Mouse (Mus musculus) midbrain, postnatal 0 days (tissue): Measurements from ENCODE around the gene Atg4d. TPM values are rescaled to one million over a fixed set of nuclear protein-coding genes. Genes with fewer than 3 reads are reported as not detected.

Experiments used
- ATAC-seq: fragments of 200-750 bp; cut with Nextera tagmentation; 2 replicates; pipeline ENCODE4 v1.8.0; 2017; ENCODE audit warnings: moderate number of reproducible peaks, mild to moderate bottlenecking, moderate TSS enrichment, moderate library complexity; ENCODE audit not compliant: low FRiP score
- DNase-seq: peaks from one replicate; pipeline ENCODE4 v3.0.0-alpha.2; 2015; ENCODE audit warnings: low spot score
- H3K27ac ChIP-seq: fragments of 300-500 bp; sonication (generic); 2 replicates; pipeline ENCODE4 v1.5.1; 2014; ENCODE audit warnings: low read depth, mild to moderate bottlenecking, low read length, mixed read lengths
- H3K27me3 ChIP-seq: fragments of 300-500 bp; sonication (generic); 2 replicates; pipeline ENCODE4 v1.6.1; 2014; ENCODE audit warnings: low read length, control low read depth, mixed read lengths; ENCODE audit not compliant: insufficient read depth
- H3K36me3 ChIP-seq: fragments of 300-500 bp; sonication (generic); 2 replicates; pipeline ENCODE4 v1.6.1; 2014; ENCODE audit warnings: low read length, control low read depth, mixed read lengths; ENCODE audit not compliant: insufficient read depth
- H3K4me1 ChIP-seq: fragments of 300-500 bp; sonication (generic); 2 replicates; pipeline ENCODE4 v1.6.1; 2014; ENCODE audit warnings: mild to moderate bottlenecking, control low read depth, antibody characterized with exemption, low read length, mixed read lengths; ENCODE audit not compliant: insufficient read depth
- H3K4me2 ChIP-seq: fragments of 300-500 bp; sonication (generic); 2 replicates; pipeline ENCODE4 v1.6.1; 2014; ENCODE audit warnings: low read depth, mild to moderate bottlenecking, low read length, mixed read lengths; ENCODE audit not compliant: poor library complexity, severe bottlenecking
- H3K4me3 ChIP-seq: fragments of 300-500 bp; sonication (generic); 2 replicates; pipeline ENCODE4 v1.5.1; 2014; ENCODE audit warnings: low read depth, mild to moderate bottlenecking, low read length, moderate library complexity
- H3K9ac ChIP-seq: fragments of 300-500 bp; sonication (generic); replicated peaks from 2 replicates; pipeline ENCODE4 v1.6.1; 2014; ENCODE audit warnings: mild to moderate bottlenecking, low read length, moderate library complexity, mixed read lengths; ENCODE audit not compliant: poor library complexity, severe bottlenecking
- H3K9me3 ChIP-seq: fragments of 300-500 bp; sonication (generic); 2 replicates; pipeline ENCODE4 v1.6.1; 2016; ENCODE audit warnings: low read length, control low read depth
- CTCF ChIP-seq: IDR thresholded peaks from 2 replicates; pipeline ENCODE4 v1.5.1; 2016; ENCODE audit warnings: antibody characterized with exemption, mild to moderate bottlenecking
- WGBS: fragments of 180-500 bp; shearing (Covaris S2); extraction: QIAGEN DNeasy Blood & Tissue Kit; methylation state at CpG from one replicate; pipeline ENCODE4 v1.1.7; 2014; 5-methylcytosine and 5-hydroxymethylcytosine counted together
- polyA plus RNA-seq: library from polyadenylated mRNA; unstranded; fragments of >200 nt; fragmentation: Nextera tagmentation; extraction: Ambion mirVana; gene quantifications from 2 replicates; pipeline ENCODE4 v1.2.1, GENCODE M21; 2015
- total RNA-seq: library from RNA; depleted of rRNA; stranded (reverse); fragments of >200 nt; gene quantifications from 2 replicates; pipeline ENCODE4 v1.2.3, GENCODE M21; 2014

Atg4d gene
- total and polyA plus RNA-seq, 2 experiments from 2014 or later: 26.3 to 26.6 TPM

DNA sequence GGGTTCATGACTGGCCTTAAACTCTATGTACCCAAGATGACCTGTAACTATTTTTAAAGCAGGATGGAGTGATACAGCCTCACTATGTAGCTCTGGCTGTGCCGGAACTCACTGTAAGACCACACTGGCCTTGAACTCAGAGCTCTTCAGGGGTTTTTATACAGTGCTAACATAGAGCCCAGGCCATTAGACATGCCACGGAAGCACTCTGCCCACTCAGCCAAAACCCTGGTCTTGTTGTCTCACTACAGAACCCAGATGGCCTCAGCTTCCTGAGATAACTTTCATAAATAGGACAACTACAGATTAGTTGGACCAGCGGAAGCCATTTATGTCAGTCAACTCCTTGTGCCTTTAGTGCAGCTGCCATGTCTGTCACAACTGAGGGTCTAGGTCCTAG, 9.2 kb downstream of the Atg4d start:
- Histone ChIP-seq H3K4me3 (no peak overlapping the region), H3K4me1 (no peaks in the 10 kb centered on the region), H3K9me3 (no peaks in the 10 kb centered on the region), H3K27me3 (no peaks in the 10 kb centered on the region), H3K27ac (no peak overlapping the region), H3K4me2 (no peak overlapping the region), H3K9ac (no peak overlapping the region), H3K36me3 (peaks cover 85% of the 10 kb centered on the region)
- no peak for TF ChIP-seq CTCF
- ATAC-seq (no peak), DNase-seq (no peak)
- 91% methylated on average over 3 of the region's 3 CpGs for WGBS

DNA sequence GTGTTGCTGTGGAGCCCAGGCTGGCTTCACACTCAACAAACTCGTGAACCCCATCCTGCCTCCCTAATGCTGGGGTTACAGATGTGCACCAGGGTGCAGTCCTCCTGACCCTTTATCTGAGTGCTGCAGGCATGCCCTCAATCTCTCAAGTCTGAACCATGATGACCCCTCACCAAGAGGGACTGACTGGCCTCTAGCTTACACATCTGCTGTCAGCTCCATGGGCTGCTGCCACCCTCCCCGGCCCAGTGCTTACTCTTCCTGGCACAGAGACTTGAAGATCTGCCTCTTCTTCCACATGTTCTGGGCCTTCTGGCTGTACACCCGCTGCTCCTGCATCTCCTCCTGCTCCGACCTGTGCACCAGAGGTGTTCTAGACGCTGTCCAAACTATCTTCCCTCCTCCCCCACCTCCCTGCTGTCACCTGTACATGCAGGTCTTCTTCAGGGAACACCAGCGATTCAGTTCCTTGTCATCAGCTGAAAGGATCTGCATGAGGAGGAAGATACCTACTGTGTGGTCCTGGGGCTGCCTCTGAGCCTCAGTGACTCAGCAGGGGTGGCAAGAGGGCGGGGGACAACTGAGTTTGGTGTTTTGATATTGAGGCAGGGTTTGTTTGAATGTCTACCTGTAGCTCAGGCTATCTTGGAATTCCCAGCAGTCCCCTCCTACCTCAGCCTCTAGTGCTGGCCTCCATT, 10.1 kb downstream of the Atg4d start:
- no peak for DNase-seq
- Histone ChIP-seq H3K9me3 (no peaks in the 10 kb centered on the region), H3K27ac (no peak overlapping the region), H3K9ac (no peak overlapping the region), H3K27me3 (no peaks in the 10 kb centered on the region), H3K4me1 (no peaks in the 10 kb centered on the region), H3K4me3 (no peak overlapping the region), H3K36me3 (peaks cover 89% of the 10 kb centered on the region), H3K4me2 (no peak overlapping the region)
- TF ChIP-seq CTCF: no peak
- ATAC-seq: no peak
- 80% methylated on average over 7 of the region's 7 CpGs for WGBS

DNA sequence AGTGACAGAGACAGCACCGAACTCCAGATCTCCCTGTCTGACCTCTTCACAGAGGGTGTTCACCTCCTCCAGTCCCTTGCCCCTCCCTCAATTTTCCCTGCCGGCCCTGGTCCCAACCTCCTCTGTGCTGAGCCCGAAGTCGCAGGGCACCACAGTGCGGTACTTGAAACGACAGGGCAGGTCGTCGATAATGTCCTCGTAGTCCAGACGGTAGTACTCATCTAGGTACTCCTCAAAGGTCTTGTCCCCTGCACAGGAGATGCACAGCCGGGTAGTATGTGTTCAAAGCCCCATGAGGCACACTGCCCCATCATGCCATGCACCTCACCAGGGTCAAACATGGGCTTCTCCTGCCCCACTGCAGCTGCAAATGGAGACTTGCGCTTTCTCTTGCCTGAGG, 10.6 kb downstream of the Atg4d start:
- Histone ChIP-seq H3K27me3 (no peaks in the 10 kb centered on the region), H3K4me2 (no peak overlapping the region), H3K4me1 (no peaks in the 10 kb centered on the region), H3K36me3 (peaks cover 86% of the 10 kb centered on the region), H3K9me3 (no peaks in the 10 kb centered on the region), H3K27ac (no peak overlapping the region), H3K9ac (no peak overlapping the region), H3K4me3 (no peak overlapping the region)
- no peak for TF ChIP-seq CTCF
- 87% methylated on average over 12 of the region's 12 CpGs for WGBS
- no peak for ATAC-seq
- DNase-seq: no peak

DNA sequence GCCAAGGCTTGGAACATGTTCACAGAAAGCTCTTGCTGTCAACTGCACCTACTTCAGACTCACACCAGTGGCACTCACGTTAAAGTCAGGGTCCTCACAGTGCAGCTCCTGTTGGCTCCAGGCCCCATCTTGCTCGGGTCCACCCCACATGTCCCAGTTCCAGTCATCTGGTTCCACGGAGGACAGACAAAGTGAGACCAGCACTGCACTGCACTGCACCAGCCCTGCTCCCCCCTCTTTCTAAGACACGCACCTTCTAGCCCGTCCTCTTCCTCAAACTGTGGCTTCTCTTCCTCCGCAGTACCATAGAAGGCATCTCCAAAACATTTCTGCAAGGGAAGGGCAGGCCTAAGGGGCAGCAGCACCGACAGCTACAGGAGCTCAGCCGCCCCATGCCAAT, 11.2 kb downstream of the Atg4d start:
- no peaks in the 10 kb centered on the region for H3K9me3 ChIP-seq
- 93% methylated on average over 8 of the region's 8 CpGs for WGBS
- no peak for TF ChIP-seq CTCF
- H3K9ac ChIP-seq: no peak overlapping the region
- ATAC-seq (no peak), DNase-seq (no peak)
- H3K4me1 ChIP-seq: no peaks in the 10 kb centered on the region
- no peak overlapping the region for H3K4me3 ChIP-seq
- H3K27me3 ChIP-seq: no peaks in the 10 kb centered on the region
- H3K36me3 ChIP-seq: peaks cover 86% of the 10 kb centered on the region
- no peak overlapping the region for H3K27ac ChIP-seq
- H3K4me2 ChIP-seq: no peak overlapping the region

DNA sequence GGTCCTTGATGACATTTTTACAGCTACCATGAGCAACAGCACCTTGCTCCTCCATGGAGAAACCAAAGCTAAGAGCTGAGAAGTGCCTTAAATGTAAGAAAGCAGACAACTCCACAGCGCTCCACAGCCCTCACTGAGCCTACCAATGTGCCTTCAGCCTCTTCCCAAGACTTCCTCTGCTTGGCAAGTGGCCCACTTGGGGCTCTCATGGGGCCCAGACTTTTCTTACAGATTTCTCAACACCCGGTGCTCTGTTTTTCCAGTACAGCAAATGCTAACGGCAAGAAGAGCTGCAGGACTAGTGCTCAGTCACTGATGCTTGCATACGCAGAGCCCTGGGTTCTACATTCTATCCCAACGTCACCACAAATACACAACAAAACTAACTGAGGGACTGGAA, 12.7 kb downstream of the Atg4d start:
- peaks cover 82% of the 10 kb centered on the region for H3K36me3 ChIP-seq
- 92% methylated on average over 5 of the region's 5 CpGs for whole genome bisulfite sequencing

DNA sequence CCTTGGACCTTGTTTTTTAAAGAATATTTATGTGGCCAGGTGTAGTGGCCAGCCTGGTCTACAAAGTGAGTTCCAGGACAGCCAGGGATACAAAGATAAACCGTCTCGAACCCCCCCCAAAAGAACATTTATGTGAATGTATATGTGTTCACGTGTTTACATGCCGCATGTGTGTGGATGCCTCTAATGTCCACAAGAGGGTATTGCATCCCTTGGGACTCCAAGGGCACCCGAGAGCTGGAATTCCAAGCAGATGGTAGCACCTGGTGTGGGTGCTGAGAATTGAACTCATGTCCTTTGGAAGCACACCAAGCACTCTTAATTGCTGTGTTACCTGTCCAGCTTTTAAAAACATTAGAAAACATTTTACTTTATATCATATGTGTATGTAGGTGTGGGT, 18.5 kb downstream of the Atg4d start:
- 90% methylated on average over 5 of the region's 5 CpGs for WGBS
- Histone ChIP-seq H3K27me3 (no peaks in the 10 kb centered on the region), H3K36me3 (peaks cover 48% of the 10 kb centered on the region)

More for the DNA sequence above, 12.7 kb downstream of the Atg4d start:
- Histone ChIP-seq H3K4me3 (no peak overlapping the region), H3K27me3 (no peaks in the 10 kb centered on the region), H3K9me3 (no peaks in the 10 kb centered on the region), H3K4me1 (no peaks in the 10 kb centered on the region), H3K9ac (no peak overlapping the region), H3K4me2 (no peak overlapping the region), H3K27ac (no peak overlapping the region)
- TF ChIP-seq CTCF: no peak
- DNase-seq (no peak), ATAC-seq (no peak)

More for the DNA sequence above, 18.5 kb downstream of the Atg4d start:
- peak; percentile 31; the same call in 1 of the 2 replicates for TF ChIP-seq CTCF
- no peak overlapping the region for H3K27ac ChIP-seq
- H3K4me1 ChIP-seq: peaks cover 9% of the 10 kb centered on the region; the same call in 1 of the 2 replicates
- ATAC-seq (no peak), DNase-seq (no peak)
- H3K9me3 ChIP-seq: no peaks in the 10 kb centered on the region
- no peak overlapping the region for H3K4me3 ChIP-seq
- H3K9ac ChIP-seq: no peak overlapping the region
- no peak overlapping the region for H3K4me2 ChIP-seq
